ENCODE assay signal across 8 mouse cellular contexts in the genomic region with DNA sequence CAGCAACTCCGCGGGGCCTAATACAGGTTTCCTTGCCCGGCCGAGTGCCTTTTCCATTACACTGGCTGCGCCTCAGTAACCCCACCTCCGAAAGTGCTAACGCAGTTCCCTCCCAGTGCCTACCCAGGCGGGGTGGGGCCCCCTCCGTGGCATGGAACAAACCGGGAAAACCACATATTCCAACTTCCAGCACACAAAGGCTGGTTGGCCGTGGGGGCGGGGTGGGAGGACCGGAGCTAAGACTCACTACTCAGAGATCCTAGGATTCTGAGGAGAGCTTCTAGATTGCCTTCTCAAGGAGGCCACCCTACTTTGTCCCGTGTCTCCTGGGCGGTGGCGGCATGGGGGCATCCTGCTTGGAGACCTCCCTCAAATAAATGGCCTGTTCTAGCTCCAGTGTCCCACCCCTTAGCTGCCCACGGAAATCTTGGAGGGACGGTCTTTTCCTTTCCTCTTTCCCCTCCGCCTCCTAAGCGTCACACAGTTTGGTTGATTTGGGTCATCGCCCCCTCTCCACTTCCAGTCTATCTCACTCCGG. TPM values are rescaled to one million over a fixed set of nuclear protein-coding genes. Genes with fewer than 3 reads are reported as not detected.
DNase-seq lines count a peak whose midpoint lies in the region; ATAC-seq and TF ChIP-seq lines count a peak whose summit lies in the region.

No protein-coding gene starts in this region.

- H3K27me3 ChIP-seq in intestine, postnatal 0 days (replicated peaks; ENCODE audit: control insufficient read depth, insufficient read depth, low read length): peaks cover 3% of the 10 kb centered on the region; the same call in 1 of the 2 replicates

- WGBS in intestine, postnatal 0 days: 3% methylated on average over 22 of the region's 22 CpGs

- TF ChIP-seq CTCF in intestine, postnatal 0 days (IDR thresholded peaks at IDR 0.05; ENCODE audit: low read depth): no peak

- peaks cover 0 to 8% of the 10 kb centered on the region in 2 experiments; a peak in 1 of 4 replicates for H3K4me1 ChIP-seq in ES-E14 (ENCODE audit: control insufficient read depth in 2 of 2, insufficient read depth in 2 of 2, low read length in 2 of 2, poor library complexity in 1 of 2)
- no peaks in the 10 kb centered on the region for H3K4me1 ChIP-seq in intestine, postnatal 0 days (replicated peaks; ENCODE audit: control insufficient read depth, insufficient read depth, low read length)

- in situ Hi-C loops in ES-E14 (cut with MboI; ENCODE audit: low sequenced_read_pairs in 2 of 2, unreplicated experiment in 2 of 2): loop anchor here (10.0 to 25.0 kb wide), 2 partner anchors 435 to 447 kb away; partner anchors contain the start of gene Prox1 (in 2 of the 2)

- H3K27ac ChIP-seq in ES-E14 (ENCODE audit: insufficient read depth, low read depth, low read length, poor library complexity, severe bottlenecking): peak overlapping the region; percentile 80
- peak overlapping the region; percentile 79 for H3K27ac ChIP-seq in intestine, postnatal 0 days (ENCODE audit: low read depth, low read length)

- no peaks in the 10 kb centered on the region for H3K36me3 ChIP-seq in ES-E14 (ENCODE audit: control insufficient read depth, insufficient read depth, low read length, poor library complexity, severe bottlenecking)
- no peaks in the 10 kb centered on the region for H3K36me3 ChIP-seq in intestine, postnatal 0 days (ENCODE audit: control insufficient read depth, insufficient read depth)

- 0 out of 2 replicates have a peak, but pooled peaks have one; percentile 7 for ATAC-seq in common myeloid progenitor, adult 5-6 weeks (replicated peaks; ENCODE audit: low read depth, poor library complexity, severe bottlenecking)
- ATAC-seq in intestine, postnatal 0 days: peak; percentile 58
- no peak for ATAC-seq in monocyte, adult 5-6 weeks (replicated peaks; ENCODE audit: insufficient number of reproducible peaks, low FRiP score, low TSS enrichment, poor library complexity, severe bottlenecking)

- H3K4me2 ChIP-seq in intestine, postnatal 0 days (replicated peaks; ENCODE audit: low read depth): peak overlapping the region; percentile 95

- peak overlapping the region; percentile 97 for H3K4me3 ChIP-seq in ES-E14 (ENCODE audit: insufficient read depth in 1 of 2, low read depth in 1 of 2, low read length in 2 of 2, poor library complexity in 1 of 2, severe bottlenecking in 1 of 2)
- peak overlapping the region; percentile 76 for H3K4me3 ChIP-seq in intestine, postnatal 0 days (ENCODE audit: low read depth, low read length)

- H3K9me3 ChIP-seq in ES-E14 (ENCODE audit: control insufficient read depth, insufficient read depth, low read depth, low read length): no peaks in the 10 kb centered on the region
- no peaks in the 10 kb centered on the region for H3K9me3 ChIP-seq in intestine, postnatal 0 days (ENCODE audit: control insufficient read depth)

- H3K9ac ChIP-seq in ES-E14 (ENCODE audit: insufficient read depth, low read depth, low read length, poor library complexity, severe bottlenecking): peak overlapping the region; percentile 78
- peak overlapping the region; percentile 59 for H3K9ac ChIP-seq in intestine, postnatal 0 days (ENCODE audit: low read depth, low read length)

- peak; percentile 50 for DNase-seq in ES-E14 (ENCODE audit: low read depth, low spot score)
- DNase-seq in gastrocnemius, postnatal 4 days (ENCODE audit: low spot score in 2 of 2): peak; percentile 57 to 75
- peak; percentile 91 to 94 for DNase-seq in lung, adult 18-20 months
- DNase-seq in ovary, postnatal 10 days (ENCODE audit: low spot score): peak; percentile 52
- DNase-seq in right cerebral cortex, adult 18-20 months: no peak

TF ChIP-seq in ES-E14, 5 proteins besides CTCF, POLR2A, EP300 and RAD21:
- peak; percentile 11; the same call in 1 of the 2 replicates for TF ChIP-seq HCFC1 (IDR thresholded peaks at IDR 0.05; ENCODE audit: borderline replicate concordance, insufficient read depth, low read length)
- no peak for TF ChIP-seq ZNF384 (IDR thresholded peaks at IDR 0.05; ENCODE audit: low read depth, low read length)
- TF ChIP-seq CHD2 (IDR thresholded peaks at IDR 0.05; ENCODE audit: low read depth, low read length): no peak

RNA-seq across cellular contexts. Expression of gene Ptpn14, which starts 0.7 kb away (rescaled TPM):
- 24.4 and 27.1 TPM in 2 replicates for total RNA-seq in ES-E14 (2012; rRNA removed)
- total RNA-seq in common myeloid progenitor, adult 5-6 weeks (2017): 2.0 and 2.3 TPM in 2 replicates
- total RNA-seq in gastrocnemius, postnatal 4 days (2021): 10 to 100 TPM; 19.7 to 22.1 TPM
- 1.5 and 1.9 TPM in 2 replicates for polyA plus RNA-seq in intestine, postnatal 0 days (2015; fragmentation: Nextera tagmentation; extraction: Ambion mirVana)
- total RNA-seq in monocyte, adult 5-6 weeks (2017): 0.68 to 0.95 TPM (median 0.75 TPM) in 3 replicates

RNA-seq across cellular contexts. Expression of gene Cenpf, which starts 39.5 kb away (rescaled TPM):
- 46.5 and 69.7 TPM in 2 replicates for total RNA-seq in ES-E14 (2012; rRNA removed)
- total RNA-seq in common myeloid progenitor, adult 5-6 weeks (2017): 54.4 and 83.6 TPM in 2 replicates
- 10 to 100 TPM; 15.0 to 25.3 TPM for total RNA-seq in gastrocnemius, postnatal 4 days (2021)
- 17.8 and 18.9 TPM in 2 replicates for polyA plus RNA-seq in intestine, postnatal 0 days (2015; fragmentation: Nextera tagmentation; extraction: Ambion mirVana)
- total RNA-seq in monocyte, adult 5-6 weeks (2017): 0.32 to 6.9 TPM (median 1.3 TPM) in 3 replicates
